Mouse (Mus musculus): ENCODE measurements around the gene Stk11ip. TPM values are rescaled to one million over a fixed set of nuclear protein-coding genes. Genes with fewer than 3 reads are reported as not detected.

The Stk11ip gene
- total and polyA plus RNA-seq, 3 experiments = 30.0 to 201 (median 35.2) TPM

- H3K4me1 ChIP-seq (ENCODE audit: insufficient read depth, low read depth, low read length) = no peaks in the 10 kb centered on the region
- DNase-seq (ENCODE audit: low spot score) = no peak
- ATAC-seq (ENCODE audit: extremely low read depth, insufficient number of reproducible peaks, low FRiP score, poor library complexity, severe bottlenecking) = no peak
- peaks cover 12% of the 10 kb centered on the region for H3K27me3 ChIP-seq (ENCODE audit: insufficient read depth, low read length)
- H3K36me3 ChIP-seq (replicated peaks) = no peaks in the 10 kb centered on the region
- H3K9me3 ChIP-seq (replicated peaks) = no peaks in the 10 kb centered on the region
- no peak for TF ChIP-seq TAL1 (conservative IDR thresholded peaks at IDR 0.05; ENCODE audit: low read depth, low read length)
- TF ChIP-seq POLR2AphosphoS5 (IDR thresholded peaks at IDR 0.05; ENCODE audit: insufficient replicate concordance, low read depth, low read length) = no peak
- H3K4me3 ChIP-seq (ENCODE audit: low read depth, low read length) = no peak overlapping the region
These were observed 44.3 kb downstream of the Stk11ip start for GRCm38 (mm10) chr1:75565616-75566015.

- Histone ChIP-seq H3K27me3 (ENCODE audit: insufficient read depth, low read length) (peaks cover 29% of the 10 kb centered on the region), H3K9me3 (replicated peaks) (no peaks in the 10 kb centered on the region), H3K36me3 (replicated peaks) (no peaks in the 10 kb centered on the region), H3K4me1 (ENCODE audit: insufficient read depth, low read depth, low read length) (no peaks in the 10 kb centered on the region), H3K4me3 (ENCODE audit: low read depth, low read length) (no peak overlapping the region)
- ATAC-seq (ENCODE audit: extremely low read depth, insufficient number of reproducible peaks, low FRiP score, poor library complexity, severe bottlenecking) (no peak), DNase-seq (ENCODE audit: low spot score) (no peak)
- no peak for TF ChIP-seq CTCF (IDR thresholded peaks at IDR 0.05; ENCODE audit: low read depth, low read length)
- no peak for TF ChIP-seq TAL1 (conservative IDR thresholded peaks at IDR 0.05; ENCODE audit: low read depth, low read length)
- no peak for TF ChIP-seq GATA2 (IDR thresholded peaks at IDR 0.05; ENCODE audit: borderline replicate concordance, low read depth, low read length)
- no peak for TF ChIP-seq GATA1 (IDR thresholded peaks at IDR 0.05; ENCODE audit: borderline replicate concordance, low read length)
- no peak for TF ChIP-seq POLR2AphosphoS5 (IDR thresholded peaks at IDR 0.05; ENCODE audit: insufficient replicate concordance, low read depth, low read length)
These were observed 49.1 kb downstream of the Stk11ip start for GRCm38 (mm10) chr1:75570403-75570802.

- no peak for DNase-seq (ENCODE audit: low spot score)
- Histone ChIP-seq H3K9me3 (replicated peaks) (no peaks in the 10 kb centered on the region), H3K4me3 (ENCODE audit: low read depth, low read length) (no peak overlapping the region), H3K4me1 (ENCODE audit: insufficient read depth, low read depth, low read length) (no peaks in the 10 kb centered on the region), H3K27me3 (ENCODE audit: insufficient read depth, low read length) (peaks cover 29% of the 10 kb centered on the region), H3K36me3 (replicated peaks) (no peaks in the 10 kb centered on the region)
- TF ChIP-seq CTCF (IDR thresholded peaks at IDR 0.05; ENCODE audit: low read depth, low read length) (no peak), TAL1 (conservative IDR thresholded peaks at IDR 0.05; ENCODE audit: low read depth, low read length) (no peak), GATA2 (IDR thresholded peaks at IDR 0.05; ENCODE audit: borderline replicate concordance, low read depth, low read length) (no peak), POLR2AphosphoS5 (IDR thresholded peaks at IDR 0.05; ENCODE audit: insufficient replicate concordance, low read depth, low read length) (no peak), GATA1 (IDR thresholded peaks at IDR 0.05; ENCODE audit: borderline replicate concordance, low read length) (no peak)
- no peak for ATAC-seq (ENCODE audit: extremely low read depth, insufficient number of reproducible peaks, low FRiP score, poor library complexity, severe bottlenecking)
These were observed 51.4 kb downstream of the Stk11ip start for GRCm38 (mm10) chr1:75572776-75573175.

- TF ChIP-seq POLR2AphosphoS5 (IDR thresholded peaks at IDR 0.05; ENCODE audit: insufficient replicate concordance, low read depth, low read length) (no peak), GATA1 (IDR thresholded peaks at IDR 0.05; ENCODE audit: borderline replicate concordance, low read length) (no peak), GATA2 (IDR thresholded peaks at IDR 0.05; ENCODE audit: borderline replicate concordance, low read depth, low read length) (no peak), TAL1 (conservative IDR thresholded peaks at IDR 0.05; ENCODE audit: low read depth, low read length) (no peak), CTCF (IDR thresholded peaks at IDR 0.05; ENCODE audit: low read depth, low read length) (no peak)
- H3K27me3 ChIP-seq (ENCODE audit: insufficient read depth, low read length) = peaks cover 26% of the 10 kb centered on the region
- no peaks in the 10 kb centered on the region for H3K4me1 ChIP-seq (ENCODE audit: insufficient read depth, low read depth, low read length)
- DNase-seq (ENCODE audit: low spot score) (no peak), ATAC-seq (ENCODE audit: extremely low read depth, insufficient number of reproducible peaks, low FRiP score, poor library complexity, severe bottlenecking) (no peak)
- H3K36me3 ChIP-seq (replicated peaks) = no peaks in the 10 kb centered on the region
- H3K4me3 ChIP-seq (ENCODE audit: low read depth, low read length) = no peak overlapping the region
- no peaks in the 10 kb centered on the region for H3K9me3 ChIP-seq (replicated peaks)
These were observed 52.4 kb downstream of the Stk11ip start for GRCm38 (mm10) chr1:75573715-75574114.

GRCm38 (mm10) chr1:75574476-75575310, 53.4 kb downstream of the Stk11ip start:
- no peak for ATAC-seq (ENCODE audit: extremely low read depth, insufficient number of reproducible peaks, low FRiP score, poor library complexity, severe bottlenecking)
- H3K36me3 ChIP-seq (replicated peaks) = no peaks in the 10 kb centered on the region
- no peak for DNase-seq (ENCODE audit: low spot score)
- H3K4me3 ChIP-seq (ENCODE audit: low read depth, low read length) = no peak overlapping the region
- no peaks in the 10 kb centered on the region for H3K4me1 ChIP-seq (ENCODE audit: insufficient read depth, low read depth, low read length)
- TF ChIP-seq GATA2 (IDR thresholded peaks at IDR 0.05; ENCODE audit: borderline replicate concordance, low read depth, low read length) (no peak), TAL1 (conservative IDR thresholded peaks at IDR 0.05; ENCODE audit: low read depth, low read length) (no peak), CTCF (IDR thresholded peaks at IDR 0.05; ENCODE audit: low read depth, low read length) (no peak), POLR2AphosphoS5 (IDR thresholded peaks at IDR 0.05; ENCODE audit: insufficient replicate concordance, low read depth, low read length) (no peak), GATA1 (IDR thresholded peaks at IDR 0.05; ENCODE audit: borderline replicate concordance, low read length) (no peak)
- H3K27me3 ChIP-seq (ENCODE audit: insufficient read depth, low read length) = peaks cover 26% of the 10 kb centered on the region
- H3K9me3 ChIP-seq (replicated peaks) = no peaks in the 10 kb centered on the region

GRCm38 (mm10) chr1:75581936-75582624, 60.8 kb downstream of the Stk11ip start:
- ATAC-seq (ENCODE audit: extremely low read depth, insufficient number of reproducible peaks, low FRiP score, poor library complexity, severe bottlenecking) = no peak
- no peaks in the 10 kb centered on the region for H3K9me3 ChIP-seq (replicated peaks)
- no peak for DNase-seq (ENCODE audit: low spot score)
- H3K4me3 ChIP-seq (ENCODE audit: low read depth, low read length) = no peak overlapping the region
- peaks cover 6% of the 10 kb centered on the region; the same call in 1 of the 2 replicates for H3K27me3 ChIP-seq (ENCODE audit: insufficient read depth, low read length)
- H3K4me1 ChIP-seq (ENCODE audit: insufficient read depth, low read depth, low read length) = no peaks in the 10 kb centered on the region
- no peak for TF ChIP-seq TAL1 (conservative IDR thresholded peaks at IDR 0.05; ENCODE audit: low read depth, low read length)
- no peak for TF ChIP-seq GATA1 (IDR thresholded peaks at IDR 0.05; ENCODE audit: borderline replicate concordance, low read length)
- no peak for TF ChIP-seq CTCF (IDR thresholded peaks at IDR 0.05; ENCODE audit: low read depth, low read length)
- no peak for TF ChIP-seq GATA2 (IDR thresholded peaks at IDR 0.05; ENCODE audit: borderline replicate concordance, low read depth, low read length)
- no peak for TF ChIP-seq POLR2AphosphoS5 (IDR thresholded peaks at IDR 0.05; ENCODE audit: insufficient replicate concordance, low read depth, low read length)
- no peaks in the 10 kb centered on the region for H3K36me3 ChIP-seq (replicated peaks)

Data from G1E (cell line).